Mouse (Mus musculus) limb, embryonic 11.5 days (tissue): ENCODE measurements around the gene Tiam1. TPM values are rescaled to one million over a fixed set of nuclear protein-coding genes. Genes with fewer than 3 reads are reported as not detected.

Source experiments
- ATAC-seq: fragments of 200-750 bp; cut with Nextera tagmentation; 2 replicates; pipeline ENCODE4 v1.8.0; 2017; ENCODE audit warnings: low read depth; ENCODE audit not compliant: insufficient number of reproducible peaks, low FRiP score, low TSS enrichment
- DNase-seq: peaks from one replicate; pipeline ENCODE4 v3.0.0-alpha.2; 2015; ENCODE audit warnings: low spot score
- H3K27ac ChIP-seq: fragments of 300-500 bp; sonication (generic); replicated peaks from 2 replicates; pipeline ENCODE4 v1.5.1; 2014; ENCODE audit warnings: low read depth, mild to moderate bottlenecking, low read length
- H3K27me3 ChIP-seq: fragments of 300-500 bp; sonication (generic); 2 replicates; pipeline ENCODE4 v1.6.1; 2014; ENCODE audit warnings: mild to moderate bottlenecking, low read length, mixed read lengths; ENCODE audit not compliant: control insufficient read depth, insufficient read depth
- H3K36me3 ChIP-seq: fragments of 300-500 bp; sonication (generic); 2 replicates; pipeline ENCODE4 v1.6.1; 2014; ENCODE audit warnings: mild to moderate bottlenecking, low read length, moderate library complexity, mixed read lengths; ENCODE audit not compliant: control insufficient read depth, insufficient read depth
- H3K4me1 ChIP-seq: fragments of 300-500 bp; sonication (generic); 2 replicates; pipeline ENCODE4 v1.6.1; 2014; ENCODE audit warnings: low read length, mixed read lengths; ENCODE audit not compliant: control insufficient read depth, insufficient read depth
- H3K4me2 ChIP-seq: fragments of 300-500 bp; sonication (generic); 2 replicates; pipeline ENCODE4 v1.6.1; 2014; ENCODE audit warnings: low read depth, mild to moderate bottlenecking, moderate library complexity; ENCODE audit not compliant: severe bottlenecking
- H3K4me3 ChIP-seq: fragments of 300-500 bp; sonication (generic); 2 replicates; pipeline ENCODE4 v1.5.1; 2014; ENCODE audit warnings: low read depth, low read length
- H3K9ac ChIP-seq: fragments of 300-500 bp; sonication (generic); 2 replicates; pipeline ENCODE4 v1.6.1; 2014; ENCODE audit warnings: mild to moderate bottlenecking, low read length
- H3K9me3 ChIP-seq: fragments of 300-500 bp; sonication (generic); 2 replicates; pipeline ENCODE4 v1.6.1; 2016; ENCODE audit warnings: low read length; ENCODE audit not compliant: control insufficient read depth
- WGBS: fragments of 180-500 bp; shearing (Covaris S2); extraction: QIAGEN DNeasy Blood & Tissue Kit; methylation state at CpG from one replicate; pipeline ENCODE4 v1.1.7; 2014; 5-methylcytosine and 5-hydroxymethylcytosine counted together
- polyA plus RNA-seq: library from polyadenylated mRNA; unstranded; fragments of >200 nt; fragmentation: Nextera tagmentation; extraction: Ambion mirVana; gene quantifications from 2 replicates; pipeline ENCODE4 v1.2.1, GENCODE M21; 2014

Tiam1 gene
- polyA plus RNA-seq, 1 experiment from 2014 or later = 53.3 TPM

- no peak for ATAC-seq
- 92% methylated on average over 6 of the region's 6 CpGs for WGBS
- no peak overlapping the region for H3K4me3 ChIP-seq
Observed at GRCm38 (mm10) chr16:89810398-89810797, 333.2 kb downstream of the Tiam1 start.

GRCm38 (mm10) chr16:89808168-89808567 lies 335.4 kb downstream of the Tiam1 start:
- Histone ChIP-seq H3K4me1 (0 out of 2 replicates have a peak, but pooled peaks cover 2% of the 10 kb centered on the region), H3K9ac (no peak overlapping the region), H3K27me3 (no peaks in the 10 kb centered on the region), H3K9me3 (no peaks in the 10 kb centered on the region), H3K36me3 (peaks cover 16% of the 10 kb centered on the region), H3K4me2 (no peak overlapping the region), H3K4me3 (no peak overlapping the region), H3K27ac (no peak overlapping the region)
- DNase-seq = no peak
- 87% methylated on average over 13 of the region's 13 CpGs for WGBS
- ATAC-seq = no peak

More at GRCm38 (mm10) chr16:89810398-89810797, 333.2 kb downstream of the Tiam1 start:
- Histone ChIP-seq H3K27ac (no peak overlapping the region), H3K27me3 (no peaks in the 10 kb centered on the region), H3K4me1 (0 out of 2 replicates have a peak, but pooled peaks cover 2% of the 10 kb centered on the region), H3K9me3 (no peaks in the 10 kb centered on the region), H3K4me2 (no peak overlapping the region), H3K9ac (no peak overlapping the region), H3K36me3 (peaks cover 9% of the 10 kb centered on the region)
- no peak for DNase-seq

GRCm38 (mm10) chr16:89805946-89806345 lies 337.6 kb downstream of the Tiam1 start:
- 0 out of 2 replicates have a peak, but pooled peaks cover 2% of the 10 kb centered on the region for H3K4me1 ChIP-seq
- DNase-seq (peak; percentile 51), ATAC-seq (no peak)
- H3K27ac ChIP-seq = no peak overlapping the region
- H3K4me3 ChIP-seq = no peak overlapping the region
- no peaks in the 10 kb centered on the region for H3K27me3 ChIP-seq
- H3K36me3 ChIP-seq = peaks cover 12% of the 10 kb centered on the region; the same call in 1 of the 2 replicates
- H3K9ac ChIP-seq = no peak overlapping the region
- no peaks in the 10 kb centered on the region for H3K9me3 ChIP-seq
- 41% methylated on average over 8 of the region's 8 CpGs for WGBS
- no peak overlapping the region for H3K4me2 ChIP-seq

GRCm38 (mm10) chr16:89805210-89805609 lies 338.4 kb downstream of the Tiam1 start:
- no peak overlapping the region for H3K4me3 ChIP-seq
- 0 out of 2 replicates have a peak, but pooled peaks cover 2% of the 10 kb centered on the region for H3K4me1 ChIP-seq
- DNase-seq (no peak), ATAC-seq (no peak)
- H3K27ac ChIP-seq = no peak overlapping the region
- no peaks in the 10 kb centered on the region for H3K27me3 ChIP-seq
- H3K4me2 ChIP-seq = no peak overlapping the region
- H3K9ac ChIP-seq = no peak overlapping the region
- no peaks in the 10 kb centered on the region for H3K9me3 ChIP-seq
- H3K36me3 ChIP-seq = peaks cover 10% of the 10 kb centered on the region; the same call in 1 of the 2 replicates
- 78% methylated on average over 12 of the region's 12 CpGs for WGBS

- H3K9ac ChIP-seq = no peak overlapping the region
- H3K27ac ChIP-seq = no peak overlapping the region
- H3K9me3 ChIP-seq = no peaks in the 10 kb centered on the region
- DNase-seq = no peak
- 89% methylated on average over 5 of the region's 5 CpGs for WGBS
- no peak overlapping the region for H3K4me3 ChIP-seq
- no peak overlapping the region for H3K4me2 ChIP-seq
- peaks cover 10% of the 10 kb centered on the region; the same call in 1 of the 2 replicates for H3K36me3 ChIP-seq
- no peak for ATAC-seq
- no peaks in the 10 kb centered on the region for H3K27me3 ChIP-seq
- H3K4me1 ChIP-seq = 0 out of 2 replicates have a peak, but pooled peaks cover 2% of the 10 kb centered on the region
Observed at GRCm38 (mm10) chr16:89801493-89801892, 342.1 kb downstream of the Tiam1 start.

- H3K27ac ChIP-seq = no peak overlapping the region
- H3K4me1 ChIP-seq = no peaks in the 10 kb centered on the region
- H3K9ac ChIP-seq = no peak overlapping the region
- WGBS = 89% methylated on average over 12 of the region's 12 CpGs
- no peaks in the 10 kb centered on the region for H3K9me3 ChIP-seq
- no peak overlapping the region for H3K4me3 ChIP-seq
- DNase-seq = no peak
- no peak for ATAC-seq
- H3K36me3 ChIP-seq = peaks cover 10% of the 10 kb centered on the region; the same call in 1 of the 2 replicates
- H3K27me3 ChIP-seq = no peaks in the 10 kb centered on the region
- H3K4me2 ChIP-seq = no peak overlapping the region
Observed at GRCm38 (mm10) chr16:89799772-89800171, 343.8 kb downstream of the Tiam1 start.

GRCm38 (mm10) chr16:89796566-89796965 lies 347.0 kb downstream of the Tiam1 start:
- WGBS = 90% methylated on average over 7 of the region's 7 CpGs
- Histone ChIP-seq H3K4me3 (no peak overlapping the region), H3K36me3 (peaks cover 8% of the 10 kb centered on the region; the same call in 1 of the 2 replicates)

GRCm38 (mm10) chr16:89789792-89790434 lies 353.7 kb downstream of the Tiam1 start:
- no peak overlapping the region for H3K4me3 ChIP-seq
- H3K9ac ChIP-seq = no peak overlapping the region
- no peak overlapping the region for H3K4me2 ChIP-seq
- 89% methylated on average over 9 of the region's 9 CpGs for WGBS
- H3K4me1 ChIP-seq = no peaks in the 10 kb centered on the region
- H3K36me3 ChIP-seq = peaks cover 11% of the 10 kb centered on the region; the same call in 1 of the 2 replicates
- H3K9me3 ChIP-seq = no peaks in the 10 kb centered on the region
- no peaks in the 10 kb centered on the region for H3K27me3 ChIP-seq
- no peak overlapping the region for H3K27ac ChIP-seq
- DNase-seq (no peak), ATAC-seq (no peak)

More at GRCm38 (mm10) chr16:89796566-89796965, 347.0 kb downstream of the Tiam1 start:
- no peaks in the 10 kb centered on the region for H3K9me3 ChIP-seq
- H3K27me3 ChIP-seq = no peaks in the 10 kb centered on the region
- ATAC-seq (no peak), DNase-seq (no peak)
- no peak overlapping the region for H3K27ac ChIP-seq
- H3K4me1 ChIP-seq = no peaks in the 10 kb centered on the region
- no peak overlapping the region for H3K4me2 ChIP-seq
- no peak overlapping the region for H3K9ac ChIP-seq
